Mouse (Mus musculus) gastrocnemius, adult 2 months (tissue): ENCODE measurements at regions not wholly inside any gene's neighbourhood (a gene's known extent, or its start where the extent isn't known, plus 50 kb on each side); places are given as distances from the start of the nearest gene placed in this dataset.

Source experiments
- DNase-seq: peaks from one replicate; pipeline ENCODE4 v3.0.0; 2022
- H3K27ac ChIP-seq: fragments of 200-600 bp; 2 replicates; pipeline ENCODE4 v1.8.1; 2022; ENCODE audit warnings: mild to moderate bottlenecking
- H3K4me3 ChIP-seq: fragments of 200-600 bp; 2 replicates; pipeline ENCODE4 v1.8.1; 2022; ENCODE audit warnings: mild to moderate bottlenecking, moderate library complexity
- CTCF ChIP-seq: fragments of 200-600 bp; IDR thresholded peaks from 2 replicates; pipeline ENCODE4 v1.8.1; 2022; ENCODE audit warnings: antibody characterized with exemption, mild to moderate bottlenecking, moderate library complexity
- intact Hi-C: fragments of 180-260 bp; cut with DNase I; formaldehyde crosslinking; loops from one replicate; pipeline ENCODE4 v1.15.1; 2025

GRCm38 (mm10) chr5:26497641-26498430 lies 240.3 kb downstream of the Gm7361 start:
- intact Hi-C loops: no loop called here
- H3K4me3 ChIP-seq: no peak overlapping the region
- no peak overlapping the region for H3K27ac ChIP-seq
- no peak for DNase-seq
- TF ChIP-seq CTCF: no peak

GRCm38 (mm10) chr5:26509525-26510168 lies 252.2 kb downstream of the Gm7361 start:
- no peak overlapping the region for H3K4me3 ChIP-seq
- no peak for TF ChIP-seq CTCF
- H3K27ac ChIP-seq: no peak overlapping the region
- intact Hi-C loops: no loop called here
- DNase-seq: no peak

GRCm38 (mm10) chr5:26513039-26513955 lies 255.8 kb downstream of the Gm7361 start:
- Histone ChIP-seq H3K4me3 (no peak overlapping the region), H3K27ac (no peak overlapping the region)
- peak; percentile 36 for DNase-seq
- no peak for TF ChIP-seq CTCF
- intact Hi-C loops: no loop called here

GRCm38 (mm10) chr5:26535556-26535955 lies 278.1 kb downstream of the Gm7361 start:
- no peak for TF ChIP-seq CTCF
- H3K4me3 ChIP-seq: no peak overlapping the region
- intact Hi-C loops: no loop called here
- no peak overlapping the region for H3K27ac ChIP-seq
- no peak for DNase-seq

- TF ChIP-seq CTCF: no peak
- DNase-seq: no peak
- Histone ChIP-seq H3K27ac (no peak overlapping the region), H3K4me3 (no peak overlapping the region)
- intact Hi-C loops: no loop called here
Observed at GRCm38 (mm10) chr5:26563291-26563690, 253.7 kb upstream of the Dpp6 start.

GRCm38 (mm10) chr5:26564056-26564455 lies 252.9 kb upstream of the Dpp6 start:
- intact Hi-C loops: no loop called here
- no peak for DNase-seq
- Histone ChIP-seq H3K4me3 (no peak overlapping the region), H3K27ac (no peak overlapping the region)
- TF ChIP-seq CTCF: no peak

- H3K27ac ChIP-seq: no peak overlapping the region
- H3K4me3 ChIP-seq: no peak overlapping the region
- no peak for DNase-seq
- TF ChIP-seq CTCF: no peak
- intact Hi-C loops: no loop called here
Observed at GRCm38 (mm10) chr5:26572691-26573191, 244.3 kb upstream of the Dpp6 start.

GRCm38 (mm10) chr5:26573446-26573845 lies 243.6 kb upstream of the Dpp6 start:
- no peak overlapping the region for H3K4me3 ChIP-seq
- no peak for TF ChIP-seq CTCF
- no peak for DNase-seq
- intact Hi-C loops: no loop called here
- no peak overlapping the region for H3K27ac ChIP-seq

GRCm38 (mm10) chr5:26586108-26586507 lies 230.9 kb upstream of the Dpp6 start:
- Histone ChIP-seq H3K27ac (no peak overlapping the region), H3K4me3 (no peak overlapping the region)
- intact Hi-C loops: no loop called here
- DNase-seq: no peak
- no peak for TF ChIP-seq CTCF

- Histone ChIP-seq H3K27ac (no peak overlapping the region), H3K4me3 (no peak overlapping the region)
- intact Hi-C loops: no loop called here
- no peak for DNase-seq
- TF ChIP-seq CTCF: no peak
Observed at GRCm38 (mm10) chr5:26590886-26591285, 226.1 kb upstream of the Dpp6 start.

- Histone ChIP-seq H3K4me3 (no peak overlapping the region), H3K27ac (no peak overlapping the region)
- no peak for DNase-seq
- TF ChIP-seq CTCF: no peak
- intact Hi-C loops: no loop called here
Observed at GRCm38 (mm10) chr5:26592341-26592740, 224.7 kb upstream of the Dpp6 start.

GRCm38 (mm10) chr5:26597991-26598390 lies 219.0 kb upstream of the Dpp6 start:
- TF ChIP-seq CTCF: no peak
- H3K27ac ChIP-seq: no peak overlapping the region
- intact Hi-C loops: no loop called here

GRCm38 (mm10) chr5:26619272-26619671 lies 197.7 kb upstream of the Dpp6 start:
- TF ChIP-seq CTCF: no peak
- intact Hi-C loops: no loop called here
- Histone ChIP-seq H3K4me3 (no peak overlapping the region), H3K27ac (no peak overlapping the region)
- no peak for DNase-seq

More at GRCm38 (mm10) chr5:26597991-26598390, 219.0 kb upstream of the Dpp6 start:
- no peak for DNase-seq
- H3K4me3 ChIP-seq: no peak overlapping the region
